Mouse (Mus musculus) spleen, adult 12 weeks (tissue): ENCODE measurements around the gene Rptn.
"Not testable (repeated sequence)": the region's sequence is repeated elsewhere in the genome, so short reads cannot be mapped to it uniquely, and the experiment has no call there.

ENCODE experiments used
- DNase-seq: peaks from one replicate; pipeline ENCODE4 v3.0.0; 2022; ENCODE audit warnings: low spot score

Gene Rptn

DNA sequence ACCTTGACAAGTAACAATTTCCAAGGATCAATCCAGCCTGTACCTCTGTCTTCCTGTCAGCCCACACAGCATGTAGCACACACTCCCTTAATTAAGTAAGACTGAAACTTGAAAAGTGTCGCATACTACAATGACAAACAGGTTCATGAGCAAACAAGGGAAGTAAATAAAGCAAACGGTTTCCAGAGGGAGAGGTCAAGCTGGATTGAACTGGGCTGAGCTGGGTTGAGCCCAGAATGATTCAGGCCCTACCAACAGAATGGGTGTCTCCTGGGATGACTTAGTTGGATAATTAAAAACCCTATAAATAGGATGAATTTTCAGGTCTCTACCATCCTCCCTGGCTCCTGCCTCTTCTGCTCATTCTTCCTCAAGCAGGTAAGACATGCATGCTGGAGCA is at the start of gene Rptn:
Rptn (plus strand) TSS at position 334 of the 400 bp plus-strand sequence.
- no peak for DNase-seq

- no peak for DNase-seq
These were observed 46.6 kb upstream of the Rptn start for GRCm38 (mm10) chr3:93346896-93347295.

DNA sequence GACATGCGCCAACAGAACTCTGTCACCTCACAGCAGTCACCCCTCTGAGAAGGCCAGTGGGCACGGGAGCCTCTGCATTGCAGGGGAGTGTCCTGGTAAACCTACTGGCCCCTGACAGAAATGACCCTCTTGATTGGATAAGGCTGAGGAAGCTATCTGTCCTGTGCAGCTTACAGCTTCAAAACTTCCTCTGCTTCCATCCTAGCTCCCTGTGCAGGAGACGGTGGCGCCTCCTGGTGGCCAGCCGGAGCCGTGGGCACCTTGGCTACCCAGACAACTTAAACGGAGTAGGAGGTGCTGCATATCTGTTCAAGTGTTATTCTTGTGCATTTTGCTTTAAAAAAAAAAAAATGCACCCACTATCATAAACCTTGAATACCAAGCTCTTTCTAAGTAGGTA is 33.5 kb upstream of the Rptn start:
- DNase-seq, result no peak

- no peak for DNase-seq
These were observed 31.4 kb upstream of the Rptn start for GRCm38 (mm10) chr3:93361933-93362574.

GRCm38 (mm10) chr3:93366966-93367575 is 26.4 kb upstream of the Rptn start:
- no peak for DNase-seq

- no peak for DNase-seq
These were observed 25.3 kb upstream of the Rptn start for GRCm38 (mm10) chr3:93368171-93368570.

DNA sequence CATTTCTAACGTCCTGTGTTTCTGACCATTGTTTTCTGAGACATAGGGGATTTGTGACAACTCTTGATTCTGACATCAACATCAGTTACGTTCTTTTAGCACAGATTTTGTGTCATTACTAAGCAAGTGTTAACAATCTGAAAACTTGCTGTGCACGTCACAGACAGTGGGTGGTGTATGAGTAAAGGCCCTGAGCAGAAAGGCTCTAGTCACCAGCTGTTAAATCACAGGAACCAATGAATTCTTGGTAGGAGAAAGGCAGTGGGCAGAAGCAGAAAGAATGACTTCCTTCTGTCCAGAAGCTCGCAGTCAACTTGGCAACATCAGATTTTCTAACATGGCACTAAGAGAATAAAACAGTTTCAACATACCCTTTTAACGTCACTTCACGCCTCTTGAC is 20.1 kb upstream of the Rptn start:
- no peak for DNase-seq

GRCm38 (mm10) chr3:93375196-93375595 is 18.3 kb upstream of the Rptn start:
- no peak for DNase-seq

- DNase-seq, result no peak
These were observed 17.9 kb upstream of the Rptn start for GRCm38 (mm10) chr3:93375601-93376000.

DNA sequence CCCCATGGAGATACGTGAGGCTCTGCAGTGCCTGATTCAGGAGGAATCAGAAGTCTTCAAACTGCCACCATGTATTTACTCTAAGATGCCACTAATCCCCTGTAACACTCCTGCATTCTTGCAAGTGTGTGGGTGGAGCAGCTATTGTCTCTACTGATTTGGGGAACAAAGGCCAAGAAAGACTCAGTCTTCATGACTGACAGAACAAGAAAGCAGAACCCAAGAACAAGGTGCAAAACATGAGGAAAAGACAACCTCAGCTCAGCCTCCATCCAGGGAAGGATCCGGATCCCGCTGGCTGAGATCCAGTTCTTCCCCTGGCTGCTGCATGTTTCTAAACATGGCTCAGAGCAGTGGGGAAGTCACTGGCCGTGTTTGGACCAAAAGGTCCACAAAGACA is 15.4 kb upstream of the Rptn start:
- DNase-seq, result no peak

GRCm38 (mm10) chr3:93403936-93404335 is 10.4 kb downstream of the Rptn start:
- DNase-seq, result no peak

GRCm38 (mm10) chr3:93406992-93407391 is 13.5 kb downstream of the Rptn start:
- DNase-seq, result no peak

DNA sequence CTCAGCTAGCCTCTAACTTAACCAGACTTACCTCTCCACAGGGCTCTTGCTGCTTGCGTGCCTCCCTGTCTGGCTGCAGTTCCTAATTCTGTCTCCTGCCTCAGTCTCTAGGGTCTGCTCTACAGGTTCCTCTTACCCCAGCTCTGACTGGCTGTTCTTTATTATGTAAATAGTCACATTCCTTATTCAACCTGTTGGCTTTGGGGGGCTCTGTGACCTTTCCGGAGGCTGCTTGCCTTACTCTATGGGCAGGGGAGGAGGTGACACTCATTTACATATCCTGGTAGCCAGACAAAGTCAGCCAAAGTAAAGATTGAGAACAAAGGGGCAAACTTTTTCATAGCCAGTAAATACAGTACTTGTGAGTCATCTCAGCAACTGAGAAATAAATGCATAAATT is 18.4 kb downstream of the Rptn start:
- DNase-seq, result no peak

GRCm38 (mm10) chr3:93431673-93432072 is 38.2 kb downstream of the Rptn start:
- no peak for DNase-seq

DNA sequence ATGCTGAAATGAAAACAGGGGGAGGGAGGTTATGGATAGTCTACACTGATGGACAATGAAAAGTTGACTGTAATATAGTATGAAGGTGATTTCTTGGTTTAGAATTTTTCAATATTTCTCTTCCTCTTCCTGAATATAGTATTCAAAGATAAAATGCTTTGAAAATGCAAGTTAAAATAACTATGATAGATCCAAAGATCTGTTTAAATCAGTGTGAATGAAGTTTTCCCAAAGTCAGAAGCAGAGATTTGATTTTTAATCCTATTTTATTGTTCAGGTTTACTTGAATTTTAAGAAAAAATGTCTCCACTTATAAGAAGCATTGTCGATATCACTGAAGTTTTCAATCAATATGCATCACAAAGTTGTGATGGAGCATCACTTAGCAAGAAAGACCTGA is 48.5 kb downstream of the Rptn start, which contains the start of gene Tchh:
Tchh (plus strand) TSS at position 301 of the 400 bp plus-strand sequence.
- DNase-seq, result no peak

GRCm38 (mm10) chr3:93443501-93444101 is 50.1 kb downstream of the Rptn start:
- DNase-seq, result no peak

DNA sequence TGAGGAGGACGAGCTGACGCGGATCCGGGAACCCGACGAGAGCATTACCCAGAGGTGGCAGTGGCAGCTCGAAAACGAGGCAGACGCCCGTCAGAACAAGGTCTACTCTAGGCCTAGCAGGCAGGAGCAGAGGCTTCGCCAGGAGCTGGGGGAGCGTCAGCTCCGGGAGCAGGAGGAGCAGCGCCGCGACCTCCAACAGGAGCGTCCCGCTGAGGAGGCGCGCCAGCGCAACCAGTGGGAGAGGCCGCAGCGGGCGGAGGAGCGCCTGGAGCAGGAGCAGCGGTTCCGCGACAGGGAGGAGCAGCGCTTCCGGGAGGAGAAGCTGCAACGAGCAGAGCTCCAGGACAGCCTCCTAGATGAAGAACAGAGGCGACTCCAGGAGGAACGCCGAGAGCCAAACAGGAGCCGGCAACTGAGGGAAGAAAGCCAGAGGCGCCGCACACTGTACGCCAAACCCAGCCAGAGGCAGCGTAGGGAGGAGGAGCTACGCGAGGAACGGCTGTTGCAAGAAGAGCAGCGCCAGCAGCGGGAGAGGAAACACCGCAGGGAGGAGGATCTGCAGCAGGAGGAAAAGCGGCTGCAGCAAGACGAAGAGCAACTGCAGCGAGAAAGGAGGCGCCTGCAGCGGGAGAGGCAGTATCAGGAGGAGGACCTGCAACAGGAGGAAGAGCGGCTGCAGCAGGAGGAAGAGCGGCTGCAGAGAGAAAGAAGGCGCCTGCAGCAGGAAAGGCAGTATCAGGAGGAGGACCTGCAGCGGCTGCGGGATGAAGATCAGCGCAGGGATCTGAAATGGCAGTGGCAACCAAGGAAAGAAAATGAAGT is 51.1 kb downstream of the Rptn start:
- no peak for DNase-seq

DNA sequence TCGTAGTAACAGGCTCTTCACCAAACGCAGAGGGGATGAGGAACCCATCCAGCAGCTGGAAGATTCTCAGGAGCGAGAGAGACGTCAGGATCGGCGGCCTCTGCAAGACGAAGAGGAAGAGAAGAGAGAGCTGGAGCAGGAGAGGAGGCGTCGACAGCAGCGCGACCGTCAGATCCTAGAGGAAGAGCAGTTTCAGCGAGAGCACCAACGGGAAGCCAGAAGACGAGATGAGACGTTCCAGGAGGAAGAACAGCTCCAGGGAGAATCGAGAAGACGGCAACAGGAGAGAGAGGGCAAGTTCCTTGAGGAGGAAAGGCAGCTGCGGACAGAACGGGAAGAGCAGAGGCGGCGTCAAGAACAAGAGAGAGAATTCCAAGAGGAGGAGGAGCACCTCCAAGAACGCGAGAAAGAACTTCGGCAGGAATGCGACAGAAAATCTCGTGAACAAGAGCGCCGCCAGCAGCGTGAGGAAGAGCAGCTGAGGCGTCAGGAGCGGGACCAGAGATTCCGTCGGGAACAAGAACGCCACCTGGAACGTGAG is 51.7 kb downstream of the Rptn start:
- DNase-seq, result no peak

- no peak for DNase-seq
These were observed 52.7 kb downstream of the Rptn start for GRCm38 (mm10) chr3:93446128-93446755.

DNA sequence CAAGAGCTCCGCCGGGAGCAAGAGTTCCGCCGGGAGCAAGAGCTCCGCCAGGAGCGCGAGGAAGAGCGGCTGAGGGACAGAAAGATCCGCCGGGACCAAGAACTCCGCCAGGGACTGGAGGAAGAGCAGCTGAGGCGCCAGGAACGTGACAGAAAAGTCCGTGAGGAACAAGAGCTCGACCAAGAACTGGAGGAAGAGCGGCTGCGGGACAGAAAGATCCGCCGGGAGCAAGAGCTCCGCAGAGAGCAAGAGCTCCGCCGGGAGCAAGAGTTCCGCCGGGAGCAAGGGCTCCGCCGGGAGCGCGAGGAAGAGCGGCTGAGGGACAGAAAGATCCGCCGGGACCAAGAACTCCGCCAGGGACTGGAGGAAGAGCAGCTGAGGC is 53.2 kb downstream of the Rptn start:
- not testable (repeated sequence) for DNase-seq

DNA sequence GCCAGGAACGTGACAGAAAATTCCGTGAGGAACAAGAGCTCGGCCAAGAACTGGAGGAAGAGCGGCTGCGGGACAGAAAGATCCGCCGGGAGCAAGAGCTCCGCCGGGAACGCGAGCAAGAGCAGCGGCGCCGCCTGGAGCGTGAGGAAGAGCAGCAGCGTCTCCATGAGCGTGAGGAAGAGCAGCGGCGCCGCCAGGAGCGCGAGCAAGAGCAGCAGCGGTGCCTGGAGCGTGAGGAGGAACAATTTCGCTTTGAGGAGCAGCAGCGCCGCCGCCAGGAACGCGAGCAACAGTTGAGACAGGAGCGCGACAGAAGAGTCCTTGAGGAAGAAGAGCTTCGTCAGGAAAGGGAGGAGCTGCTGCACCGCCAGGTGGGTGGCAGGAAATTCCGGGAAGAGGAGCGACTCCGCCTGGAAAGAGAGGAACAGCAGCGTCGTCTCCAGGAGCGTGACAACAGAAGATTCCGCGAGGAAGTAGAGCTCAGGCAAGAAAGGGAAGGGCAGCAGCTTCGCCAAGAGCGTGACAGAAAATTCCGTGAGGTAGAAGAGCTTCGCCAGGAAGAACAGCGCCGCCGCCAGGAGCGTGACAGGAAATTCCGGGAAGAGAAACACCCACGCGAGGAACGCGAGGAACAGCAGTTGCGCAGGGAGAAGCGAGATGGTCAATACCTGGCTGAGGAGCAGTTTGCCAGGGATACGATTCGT is 53.8 kb downstream of the Rptn start:
- DNase-seq, result no peak
